Mouse (Mus musculus): ENCODE results near the gene Prkce. TPM values are rescaled to one million over a fixed set of nuclear protein-coding genes. Genes with fewer than 3 reads are reported as not detected.

Prkce gene
- polyA plus RNA-seq, 1 experiment from 2014 or later: 35.7 TPM

DNA sequence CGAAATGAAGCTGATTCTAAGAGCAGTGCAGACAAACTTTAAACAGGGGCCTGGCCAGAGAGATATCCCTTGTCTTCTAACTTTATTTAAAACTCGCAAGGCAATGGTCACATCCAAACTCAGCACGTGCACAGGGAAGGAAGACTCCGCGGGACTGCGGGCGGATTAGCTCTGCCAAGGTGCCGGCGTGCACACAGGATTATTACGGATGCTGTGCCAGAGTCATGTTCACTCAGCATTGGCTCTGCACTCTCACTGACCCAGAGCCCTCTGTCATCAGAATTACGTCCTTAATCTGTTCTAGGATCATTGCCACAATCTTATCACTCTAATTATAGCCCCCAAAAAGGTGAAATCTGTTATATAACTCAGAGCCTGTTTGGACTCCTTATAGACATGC, 353.7 kb downstream of the Prkce start:
- no peak for ATAC-seq
- no peak overlapping the region for H3K4me2 ChIP-seq (ENCODE audit: low read length)
- 90% methylated on average over 11 of the region's 11 CpGs for WGBS

GRCm38 (mm10) chr17:86522649-86523048, 355.1 kb downstream of the Prkce start:
- no peaks in the 10 kb centered on the region for H3K27me3 ChIP-seq (replicated peaks; ENCODE audit: control insufficient read depth, insufficient read depth, low read length)
- H3K36me3 ChIP-seq (ENCODE audit: control insufficient read depth, insufficient read depth, low read length): no peaks in the 10 kb centered on the region
- no peaks in the 10 kb centered on the region for H3K4me1 ChIP-seq (ENCODE audit: control insufficient read depth, insufficient read depth, low read depth, low read length)
- H3K27ac ChIP-seq (ENCODE audit: low read depth, low read length): no peak overlapping the region
- ATAC-seq: no peak
- H3K4me2 ChIP-seq (ENCODE audit: low read length): no peak overlapping the region
- no peak overlapping the region for H3K4me3 ChIP-seq (ENCODE audit: low read length)
- no peaks in the 10 kb centered on the region for H3K9me3 ChIP-seq (ENCODE audit: control insufficient read depth, low read length)
- 94% methylated on average over 5 of the region's 5 CpGs for WGBS
- H3K9ac ChIP-seq (ENCODE audit: low read depth, low read length): no peak overlapping the region

More for the DNA sequence above, 353.7 kb downstream of the Prkce start:
- Histone ChIP-seq H3K36me3 (ENCODE audit: control insufficient read depth, insufficient read depth, low read length) (no peaks in the 10 kb centered on the region), H3K27me3 (replicated peaks; ENCODE audit: control insufficient read depth, insufficient read depth, low read length) (no peaks in the 10 kb centered on the region), H3K9ac (ENCODE audit: low read depth, low read length) (no peak overlapping the region), H3K27ac (ENCODE audit: low read depth, low read length) (no peak overlapping the region), H3K4me3 (ENCODE audit: low read length) (no peak overlapping the region), H3K4me1 (ENCODE audit: control insufficient read depth, insufficient read depth, low read depth, low read length) (no peaks in the 10 kb centered on the region), H3K9me3 (ENCODE audit: control insufficient read depth, low read length) (no peaks in the 10 kb centered on the region)

DNA sequence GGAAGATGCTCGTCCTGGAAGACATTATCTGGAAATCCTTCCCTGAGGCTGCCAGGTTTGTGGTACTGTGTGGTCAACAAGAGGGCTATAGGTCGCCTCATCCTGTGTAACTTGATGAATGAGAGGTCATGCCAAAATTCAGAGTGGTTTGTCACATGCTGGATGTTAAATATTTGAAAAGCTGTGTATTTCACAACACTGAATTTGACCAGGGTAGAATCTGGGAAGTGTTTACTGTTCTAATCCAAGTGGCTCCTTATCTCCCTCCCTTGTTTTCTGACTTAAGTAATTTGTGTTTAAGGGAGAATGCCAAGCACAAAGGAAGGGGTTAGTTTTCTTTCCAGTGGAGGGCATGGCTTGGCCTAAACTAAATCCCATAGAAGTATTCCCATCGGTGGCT, 355.8 kb downstream of the Prkce start:
- H3K27ac ChIP-seq (ENCODE audit: low read depth, low read length): no peak overlapping the region
- H3K4me3 ChIP-seq (ENCODE audit: low read length): no peak overlapping the region
- WGBS: 92% methylated on average over 3 of the region's 3 CpGs
- no peak overlapping the region for H3K9ac ChIP-seq (ENCODE audit: low read depth, low read length)
- H3K4me2 ChIP-seq (ENCODE audit: low read length): no peak overlapping the region
- no peaks in the 10 kb centered on the region for H3K36me3 ChIP-seq (ENCODE audit: control insufficient read depth, insufficient read depth, low read length)
- H3K4me1 ChIP-seq (ENCODE audit: control insufficient read depth, insufficient read depth, low read depth, low read length): no peaks in the 10 kb centered on the region
- no peak for ATAC-seq
- no peaks in the 10 kb centered on the region for H3K9me3 ChIP-seq (ENCODE audit: control insufficient read depth, low read length)
- no peaks in the 10 kb centered on the region for H3K27me3 ChIP-seq (replicated peaks; ENCODE audit: control insufficient read depth, insufficient read depth, low read length)

DNA sequence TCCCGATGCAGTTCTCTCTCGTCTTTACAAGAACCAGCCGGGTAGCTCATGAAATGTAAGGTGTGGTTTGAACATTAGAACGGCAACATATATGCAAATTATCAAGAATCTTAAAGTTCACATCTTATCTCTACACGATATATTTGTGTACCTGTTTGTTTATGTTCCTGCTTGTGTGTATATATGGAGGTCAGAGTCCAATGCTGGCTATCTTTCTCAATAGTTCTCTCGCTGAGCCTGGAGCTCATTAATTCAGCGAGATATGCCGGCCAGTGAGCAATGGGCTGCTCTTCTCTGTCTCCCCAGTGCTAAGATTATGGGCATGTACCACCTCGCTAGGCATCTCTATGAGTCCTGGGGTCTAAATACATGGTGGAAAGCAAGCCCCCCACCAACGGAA, 356.3 kb downstream of the Prkce start:
- WGBS: 95% methylated on average over 10 of the region's 10 CpGs
- no peak overlapping the region for H3K4me2 ChIP-seq (ENCODE audit: low read length)

DNA sequence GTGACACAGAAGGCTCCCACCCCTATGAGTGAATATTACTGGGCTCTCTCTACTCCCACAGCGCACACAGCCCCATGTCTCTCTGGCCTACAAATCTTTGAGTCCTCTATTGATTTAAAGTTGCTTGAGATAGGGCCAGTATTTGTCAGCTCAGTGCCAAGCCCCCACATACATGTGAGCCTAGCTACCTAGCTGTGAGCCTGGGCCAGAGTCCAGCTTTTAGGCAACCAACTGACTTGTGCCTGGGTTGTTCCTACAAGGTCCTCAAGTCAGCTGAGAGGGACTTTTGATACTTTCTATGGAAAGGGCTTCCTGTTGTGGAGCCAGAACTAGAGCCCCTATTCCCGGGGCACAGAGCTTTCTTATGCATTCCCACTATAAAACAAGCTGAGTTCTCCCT, 357.5 kb downstream of the Prkce start:
- Histone ChIP-seq H3K4me1 (ENCODE audit: control insufficient read depth, insufficient read depth, low read depth, low read length) (no peaks in the 10 kb centered on the region), H3K9me3 (ENCODE audit: control insufficient read depth, low read length) (no peaks in the 10 kb centered on the region), H3K36me3 (ENCODE audit: control insufficient read depth, insufficient read depth, low read length) (no peaks in the 10 kb centered on the region), H3K27me3 (replicated peaks; ENCODE audit: control insufficient read depth, insufficient read depth, low read length) (no peaks in the 10 kb centered on the region), H3K4me3 (ENCODE audit: low read length) (no peak overlapping the region), H3K9ac (ENCODE audit: low read depth, low read length) (no peak overlapping the region), H3K27ac (ENCODE audit: low read depth, low read length) (no peak overlapping the region), H3K4me2 (ENCODE audit: low read length) (no peak overlapping the region)
- WGBS: 91% methylated on average over 2 of the region's 2 CpGs
- no peak for ATAC-seq

More for the DNA sequence above, 356.3 kb downstream of the Prkce start:
- H3K27me3 ChIP-seq (replicated peaks; ENCODE audit: control insufficient read depth, insufficient read depth, low read length): no peaks in the 10 kb centered on the region
- H3K4me3 ChIP-seq (ENCODE audit: low read length): no peak overlapping the region
- H3K36me3 ChIP-seq (ENCODE audit: control insufficient read depth, insufficient read depth, low read length): no peaks in the 10 kb centered on the region
- no peak overlapping the region for H3K27ac ChIP-seq (ENCODE audit: low read depth, low read length)
- H3K9me3 ChIP-seq (ENCODE audit: control insufficient read depth, low read length): no peaks in the 10 kb centered on the region
- H3K4me1 ChIP-seq (ENCODE audit: control insufficient read depth, insufficient read depth, low read depth, low read length): no peaks in the 10 kb centered on the region
- H3K9ac ChIP-seq (ENCODE audit: low read depth, low read length): no peak overlapping the region
- ATAC-seq: no peak

DNA sequence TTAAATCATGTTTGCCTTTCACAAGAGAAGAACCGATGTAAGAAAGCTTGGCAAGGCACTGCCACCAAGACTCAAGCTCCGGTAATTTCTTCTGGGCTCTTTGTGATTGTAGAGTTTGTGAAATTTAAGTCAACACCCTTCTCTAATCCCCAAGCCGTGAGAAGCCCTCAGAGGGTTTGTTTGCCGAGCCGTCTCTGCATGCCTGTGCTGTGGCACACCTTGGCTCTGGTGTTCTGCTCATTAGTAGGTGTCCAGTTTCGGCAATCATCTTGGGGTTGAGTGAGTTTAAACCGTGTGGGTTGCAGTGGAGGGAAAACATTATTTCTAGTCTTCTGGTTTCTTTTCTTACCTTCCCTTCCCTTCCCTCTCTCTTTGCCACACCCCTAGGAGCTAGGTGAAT, 358.4 kb downstream of the Prkce start:
- H3K36me3 ChIP-seq (ENCODE audit: control insufficient read depth, insufficient read depth, low read length): no peaks in the 10 kb centered on the region
- no peaks in the 10 kb centered on the region for H3K9me3 ChIP-seq (ENCODE audit: control insufficient read depth, low read length)
- H3K27me3 ChIP-seq (replicated peaks; ENCODE audit: control insufficient read depth, insufficient read depth, low read length): no peaks in the 10 kb centered on the region
- no peak overlapping the region for H3K4me2 ChIP-seq (ENCODE audit: low read length)
- WGBS: 88% methylated on average over 7 of the region's 7 CpGs
- no peaks in the 10 kb centered on the region for H3K4me1 ChIP-seq (ENCODE audit: control insufficient read depth, insufficient read depth, low read depth, low read length)
- H3K9ac ChIP-seq (ENCODE audit: low read depth, low read length): no peak overlapping the region
- no peak for ATAC-seq
- H3K27ac ChIP-seq (ENCODE audit: low read depth, low read length): no peak overlapping the region
- H3K4me3 ChIP-seq (ENCODE audit: low read length): no peak overlapping the region

DNA sequence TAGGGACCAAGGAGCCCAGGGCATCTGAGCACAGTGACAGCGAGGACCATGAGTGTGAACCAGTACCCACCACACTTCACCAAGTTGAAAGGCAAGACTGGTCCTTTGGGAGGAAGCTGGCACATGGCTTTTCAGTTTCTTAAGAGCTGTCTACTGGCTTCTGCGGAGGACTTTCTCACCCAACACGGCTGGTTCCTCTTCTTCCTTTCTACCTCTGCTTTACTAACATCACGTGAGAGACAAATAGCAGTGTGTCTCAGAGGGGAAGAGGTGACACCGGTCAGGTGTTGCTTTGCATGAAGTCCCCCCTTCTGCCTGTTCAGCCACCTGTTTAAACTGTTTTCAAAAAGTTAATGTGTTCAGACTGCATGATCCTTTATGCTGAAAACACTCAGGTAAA, 359.7 kb downstream of the Prkce start:
- Histone ChIP-seq H3K36me3 (ENCODE audit: control insufficient read depth, insufficient read depth, low read length) (no peaks in the 10 kb centered on the region), H3K4me3 (ENCODE audit: low read length) (no peak overlapping the region), H3K4me1 (ENCODE audit: control insufficient read depth, insufficient read depth, low read depth, low read length) (no peaks in the 10 kb centered on the region), H3K27ac (ENCODE audit: low read depth, low read length) (no peak overlapping the region), H3K27me3 (replicated peaks; ENCODE audit: control insufficient read depth, insufficient read depth, low read length) (no peaks in the 10 kb centered on the region), H3K9ac (ENCODE audit: low read depth, low read length) (no peak overlapping the region), H3K9me3 (ENCODE audit: control insufficient read depth, low read length) (no peaks in the 10 kb centered on the region), H3K4me2 (ENCODE audit: low read length) (no peak overlapping the region)
- no peak for ATAC-seq
- WGBS: 91% methylated on average over 5 of the region's 5 CpGs

DNA sequence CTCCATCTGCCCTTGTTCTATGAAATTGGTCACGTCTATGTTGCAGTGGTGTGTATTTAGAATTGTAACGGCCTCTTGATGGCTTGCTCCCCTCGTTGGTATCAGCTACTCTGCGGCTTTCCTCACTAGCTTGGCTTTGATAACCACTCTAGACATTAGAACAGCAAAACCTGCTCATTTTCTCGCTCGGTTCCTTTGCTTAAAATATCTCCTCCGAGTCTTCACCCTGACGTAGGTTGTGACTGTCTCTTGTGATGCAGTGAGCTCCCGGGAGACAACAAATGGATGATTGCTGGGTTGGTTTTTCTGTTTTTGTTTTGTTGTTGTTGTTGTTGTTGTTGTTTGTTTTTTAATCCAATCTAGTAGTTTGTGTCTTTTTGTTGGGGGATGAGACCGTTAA, 361.4 kb downstream of the Prkce start:
- H3K27ac ChIP-seq (ENCODE audit: low read depth, low read length): no peak overlapping the region
- WGBS: 86% methylated on average over 10 of the region's 10 CpGs
- no peaks in the 10 kb centered on the region for H3K9me3 ChIP-seq (ENCODE audit: control insufficient read depth, low read length)
- H3K27me3 ChIP-seq (replicated peaks; ENCODE audit: control insufficient read depth, insufficient read depth, low read length): no peaks in the 10 kb centered on the region
- H3K4me2 ChIP-seq (ENCODE audit: low read length): no peak overlapping the region
- H3K4me3 ChIP-seq (ENCODE audit: low read length): no peak overlapping the region
- no peaks in the 10 kb centered on the region for H3K36me3 ChIP-seq (ENCODE audit: control insufficient read depth, insufficient read depth, low read length)
- no peak for ATAC-seq
- H3K9ac ChIP-seq (ENCODE audit: low read depth, low read length): no peak overlapping the region
- H3K4me1 ChIP-seq (ENCODE audit: control insufficient read depth, insufficient read depth, low read depth, low read length): no peaks in the 10 kb centered on the region; the same call in 1 of the 2 replicates

DNA sequence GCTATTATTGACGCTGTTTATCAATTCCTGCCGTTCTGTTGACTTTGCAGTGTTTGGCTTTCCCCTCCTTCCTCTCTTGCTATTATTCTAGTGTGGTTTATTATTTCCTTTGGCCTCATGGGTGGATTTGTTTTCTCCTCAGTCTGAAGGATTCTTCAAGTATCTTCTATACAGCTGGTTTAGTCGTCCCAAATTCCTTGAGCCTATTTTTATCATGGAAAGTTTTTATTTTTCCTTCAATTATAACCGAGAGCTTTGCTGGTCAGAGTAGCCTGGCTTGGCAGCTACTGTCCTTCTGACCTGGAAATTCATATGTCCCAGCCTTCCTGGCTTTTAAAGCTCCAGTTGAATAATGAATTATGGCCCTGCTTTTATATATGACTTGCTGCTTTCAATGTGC, 361.8 kb downstream of the Prkce start:
- Histone ChIP-seq H3K9ac (ENCODE audit: low read depth, low read length) (no peak overlapping the region), H3K9me3 (ENCODE audit: control insufficient read depth, low read length) (no peaks in the 10 kb centered on the region), H3K27me3 (replicated peaks; ENCODE audit: control insufficient read depth, insufficient read depth, low read length) (no peaks in the 10 kb centered on the region), H3K4me2 (ENCODE audit: low read length) (no peak overlapping the region), H3K36me3 (ENCODE audit: control insufficient read depth, insufficient read depth, low read length) (no peaks in the 10 kb centered on the region), H3K27ac (ENCODE audit: low read depth, low read length) (no peak overlapping the region), H3K4me1 (ENCODE audit: control insufficient read depth, insufficient read depth, low read depth, low read length) (no peaks in the 10 kb centered on the region; the same call in 1 of the 2 replicates), H3K4me3 (ENCODE audit: low read length) (no peak overlapping the region)
- 75% methylated on average over 4 of the region's 4 CpGs for WGBS
- no peak for ATAC-seq

DNA sequence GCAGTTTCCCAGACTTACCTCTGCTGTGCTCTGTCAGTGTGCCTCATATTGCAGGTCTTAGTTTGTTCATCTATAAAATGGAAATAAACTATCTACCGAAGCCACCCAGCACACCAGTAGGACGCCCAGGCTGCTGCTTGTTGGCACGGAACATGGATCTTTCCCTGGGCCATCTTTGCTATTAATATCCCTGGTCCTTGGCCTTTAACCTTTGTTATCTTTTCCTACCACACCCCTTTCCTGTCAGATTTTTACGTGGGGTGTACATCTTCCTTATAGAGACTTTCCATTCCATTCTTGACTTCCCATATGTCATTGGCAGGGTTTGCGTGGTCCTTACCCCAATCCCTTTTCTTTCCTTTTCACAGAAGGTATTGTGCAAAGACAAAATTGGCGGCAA, 363.6 kb downstream of the Prkce start:
- H3K27ac ChIP-seq (ENCODE audit: low read depth, low read length): no peak overlapping the region
- ATAC-seq: no peak
- H3K9ac ChIP-seq (ENCODE audit: low read depth, low read length): no peak overlapping the region
- no peaks in the 10 kb centered on the region; the same call in 1 of the 2 replicates for H3K4me1 ChIP-seq (ENCODE audit: control insufficient read depth, insufficient read depth, low read depth, low read length)
- H3K27me3 ChIP-seq (replicated peaks; ENCODE audit: control insufficient read depth, insufficient read depth, low read length): no peaks in the 10 kb centered on the region
- H3K9me3 ChIP-seq (ENCODE audit: control insufficient read depth, low read length): no peaks in the 10 kb centered on the region
- H3K4me2 ChIP-seq (ENCODE audit: low read length): no peak overlapping the region
- no peak overlapping the region for H3K4me3 ChIP-seq (ENCODE audit: low read length)
- no peaks in the 10 kb centered on the region for H3K36me3 ChIP-seq (ENCODE audit: control insufficient read depth, insufficient read depth, low read length)
- WGBS: 91% methylated on average over 6 of the region's 6 CpGs
